Mouse (Mus musculus) forebrain, embryonic 14.5 days (tissue): ENCODE measurements around the gene 1700029F12Rik. TPM values are rescaled to one million over a fixed set of nuclear protein-coding genes. Genes with fewer than 3 reads are reported as not detected.
A peak's percentile ranks its signal among the peaks of the same experiment; 100 is the strongest.

Experiments
- ATAC-seq: fragments of 200-750 bp; cut with Nextera tagmentation; 2 replicates; pipeline ENCODE4 v1.8.0; 2017; ENCODE audit warnings: mild to moderate bottlenecking, moderate library complexity
- DNase-seq: peaks from one replicate; pipeline ENCODE4 v3.0.0-alpha.2; 2015; ENCODE audit warnings: low spot score
- H3K27ac ChIP-seq: fragments of 300-500 bp; sonication (generic); 2 replicates; pipeline ENCODE4 v1.5.1; 2014; ENCODE audit warnings: low read depth, mild to moderate bottlenecking, control low read depth, low read length, moderate library complexity
- H3K27me3 ChIP-seq: fragments of 300-500 bp; sonication (generic); replicated peaks from 2 replicates; pipeline ENCODE4 v1.6.1; 2014; ENCODE audit warnings: low read length, control low read depth, mixed read lengths; ENCODE audit not compliant: control insufficient read depth, insufficient read depth
- H3K36me3 ChIP-seq: fragments of 300-500 bp; sonication (generic); 2 replicates; pipeline ENCODE4 v1.6.1; 2014; ENCODE audit warnings: low read length, control low read depth; ENCODE audit not compliant: control insufficient read depth, insufficient read depth
- H3K4me1 ChIP-seq: fragments of 300-500 bp; sonication (generic); 2 replicates; pipeline ENCODE4 v1.6.1; 2014; ENCODE audit warnings: antibody characterized with exemption, low read length, control low read depth; ENCODE audit not compliant: control insufficient read depth, insufficient read depth
- H3K4me2 ChIP-seq: fragments of 300-500 bp; sonication (generic); 2 replicates; pipeline ENCODE4 v1.6.1; 2014; ENCODE audit warnings: mild to moderate bottlenecking, control low read depth, low read length
- H3K4me3 ChIP-seq: fragments of 300-500 bp; sonication (generic); 2 replicates; pipeline ENCODE4 v1.5.1; 2014; ENCODE audit warnings: low read depth, low read length, control low read depth
- H3K9ac ChIP-seq: fragments of 300-500 bp; sonication (generic); 2 replicates; pipeline ENCODE4 v1.6.1; 2014; ENCODE audit warnings: mild to moderate bottlenecking, low read length, control low read depth, moderate library complexity
- H3K9me3 ChIP-seq: fragments of 300-500 bp; sonication (generic); replicated peaks from 2 replicates; pipeline ENCODE4 v1.6.1; 2016; ENCODE audit warnings: low read length, control low read depth, mixed read lengths; ENCODE audit not compliant: control insufficient read depth
- WGBS: fragments of 180-500 bp; shearing (Covaris S2); extraction: QIAGEN DNeasy Blood & Tissue Kit; methylation state at CpG from one replicate; pipeline ENCODE4 v1.1.7; 2014; 5-methylcytosine and 5-hydroxymethylcytosine counted together
- polyA plus RNA-seq: library from polyadenylated mRNA; unstranded; fragments of >200 nt; fragmentation: Nextera tagmentation; extraction: Ambion mirVana; gene quantifications from 2 replicates; pipeline ENCODE4 v1.2.1, GENCODE M21; 2014

Gene 1700029F12Rik
- polyA plus RNA-seq, 1 experiment from 2014 or later: not detected

DNA sequence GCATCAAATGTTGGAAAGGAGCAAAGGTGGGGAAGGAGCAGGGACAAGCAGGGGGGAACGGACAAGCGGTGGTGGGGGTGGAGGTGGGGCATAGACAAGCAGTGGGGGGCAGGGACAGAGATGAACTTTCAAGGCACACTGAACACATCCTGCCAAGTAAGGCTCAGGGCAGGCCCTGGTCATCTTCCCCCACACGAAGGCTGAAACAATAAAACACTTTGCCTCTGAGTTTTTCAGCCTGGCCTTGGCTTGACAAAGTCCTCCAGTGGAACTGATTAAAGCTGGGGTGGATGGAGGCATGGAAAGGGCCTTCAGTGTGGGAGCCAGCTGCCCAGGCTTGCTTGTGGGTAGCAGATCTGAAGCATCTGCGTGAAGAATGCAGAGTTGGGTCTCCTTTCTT is 23.7 kb upstream of the 1700029F12Rik start:
- Histone ChIP-seq H3K9me3 (no peaks in the 10 kb centered on the region), H3K4me1 (no peaks in the 10 kb centered on the region), H3K4me2 (no peak overlapping the region), H3K36me3 (no peaks in the 10 kb centered on the region), H3K9ac (no peak overlapping the region), H3K27me3 (no peaks in the 10 kb centered on the region), H3K27ac (no peak overlapping the region), H3K4me3 (no peak overlapping the region)
- ATAC-seq (no peak), DNase-seq (no peak)
- 62% methylated on average over 4 of the region's 4 CpGs for WGBS

DNA sequence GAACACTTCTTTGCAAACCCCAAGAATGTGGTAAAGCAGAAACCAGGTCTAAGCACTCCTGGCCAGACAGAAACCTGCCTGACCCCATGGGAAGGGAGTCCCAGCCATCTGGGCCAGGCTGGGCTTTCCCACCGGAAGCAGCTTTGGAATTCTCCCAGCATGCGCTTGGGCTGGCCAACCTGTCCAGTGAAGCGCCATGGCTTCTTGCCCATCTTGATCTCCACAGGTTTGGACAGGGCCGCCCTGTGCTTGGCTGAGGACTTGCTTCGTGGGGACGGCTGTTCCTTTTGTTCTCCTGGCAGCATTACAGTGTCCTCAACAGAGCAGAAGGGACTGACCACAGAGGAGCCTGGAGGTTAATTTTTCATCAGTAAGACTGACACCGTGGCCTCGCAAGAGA is 19.7 kb upstream of the 1700029F12Rik start:
- Histone ChIP-seq H3K36me3 (no peaks in the 10 kb centered on the region), H3K4me3 (no peak overlapping the region), H3K27ac (no peak overlapping the region), H3K9ac (no peak overlapping the region), H3K27me3 (no peaks in the 10 kb centered on the region), H3K4me1 (no peaks in the 10 kb centered on the region), H3K4me2 (no peak overlapping the region), H3K9me3 (no peaks in the 10 kb centered on the region)
- ATAC-seq: no peak
- DNase-seq: no peak
- 72% methylated on average over 8 of the region's 8 CpGs for WGBS

DNA sequence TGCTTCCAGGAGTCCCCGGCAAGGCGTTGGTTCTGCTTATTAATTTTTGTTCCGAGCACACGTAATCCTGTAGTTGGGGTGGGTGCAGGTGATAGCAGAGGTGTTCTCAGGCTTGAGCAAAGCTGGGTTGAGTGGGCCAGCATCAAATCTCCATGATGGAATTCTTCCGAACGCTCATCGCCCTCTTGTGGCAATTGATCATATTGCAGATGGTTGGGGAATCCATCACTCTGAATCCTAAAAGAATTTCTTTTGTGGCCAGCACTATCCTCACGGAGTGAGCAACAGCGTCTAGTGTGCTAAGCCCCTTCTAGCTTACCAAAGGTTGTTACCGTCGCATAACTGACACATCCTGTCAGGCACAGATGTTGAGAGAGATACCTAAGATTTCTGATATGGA is 18.5 kb upstream of the 1700029F12Rik start:
- DNase-seq: peak; percentile 88
- no peaks in the 10 kb centered on the region for H3K36me3 ChIP-seq
- WGBS: 11% methylated on average over 11 of the region's 11 CpGs
- H3K4me1 ChIP-seq: no peaks in the 10 kb centered on the region
- no peak overlapping the region for H3K4me3 ChIP-seq
- H3K27ac ChIP-seq: no peak overlapping the region
- H3K4me2 ChIP-seq: no peak overlapping the region
- peak; percentile 62; the same call in 1 of the 2 replicates for ATAC-seq
- H3K9ac ChIP-seq: no peak overlapping the region
- no peaks in the 10 kb centered on the region for H3K27me3 ChIP-seq
- H3K9me3 ChIP-seq: no peaks in the 10 kb centered on the region

DNA sequence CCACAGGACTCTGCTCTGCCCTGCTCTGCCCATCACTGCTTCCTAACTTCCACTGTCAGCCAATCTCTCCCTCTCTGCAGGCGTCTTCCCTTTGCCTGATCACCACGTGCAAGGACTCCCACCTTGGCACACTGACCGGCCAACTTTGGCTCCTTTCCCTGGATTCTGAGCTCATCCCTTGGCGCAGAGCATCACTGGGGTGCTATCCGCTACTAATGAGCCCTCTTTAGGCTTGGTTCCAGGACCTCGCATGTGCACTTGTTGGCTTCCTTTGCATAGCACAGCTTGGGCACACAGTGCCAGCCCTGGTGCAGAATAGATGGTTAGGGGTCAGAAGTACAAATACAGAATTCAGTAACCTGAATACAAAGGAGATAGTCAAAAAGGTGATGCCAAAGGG is 17.0 kb upstream of the 1700029F12Rik start:
- DNase-seq (peak; percentile 78), ATAC-seq (peak; percentile 62; the same call in 1 of the 2 replicates)
- no peaks in the 10 kb centered on the region for H3K36me3 ChIP-seq
- H3K27ac ChIP-seq: no peak overlapping the region
- no peak overlapping the region for H3K4me2 ChIP-seq
- no peaks in the 10 kb centered on the region for H3K27me3 ChIP-seq
- WGBS: 46% methylated on average over 6 of the region's 6 CpGs
- H3K4me3 ChIP-seq: no peak overlapping the region
- no peaks in the 10 kb centered on the region for H3K4me1 ChIP-seq
- no peaks in the 10 kb centered on the region for H3K9me3 ChIP-seq
- no peak overlapping the region for H3K9ac ChIP-seq

DNA sequence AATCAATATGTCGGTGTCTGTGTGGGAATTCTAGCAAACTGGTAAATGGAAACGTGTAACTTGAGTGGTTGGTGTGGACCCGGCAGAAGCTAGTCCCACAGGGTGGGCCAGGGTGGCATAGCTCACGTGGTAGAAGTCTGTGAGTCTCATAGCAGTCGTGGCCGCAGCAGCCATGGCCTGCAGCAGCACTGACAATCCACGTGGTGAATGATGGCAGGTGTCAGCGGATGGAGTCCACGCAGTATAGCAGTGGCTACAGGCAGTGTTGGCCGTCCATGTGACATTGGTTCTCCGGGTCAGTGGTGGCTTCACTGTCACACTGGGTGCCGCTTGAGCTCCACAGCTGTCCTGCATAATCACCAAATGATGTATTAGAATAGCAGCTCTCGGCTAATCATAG is 4.1 kb downstream of the 1700029F12Rik start:
- Histone ChIP-seq H3K36me3 (no peaks in the 10 kb centered on the region), H3K4me3 (no peak overlapping the region), H3K27me3 (no peaks in the 10 kb centered on the region), H3K9me3 (no peaks in the 10 kb centered on the region), H3K27ac (no peak overlapping the region), H3K9ac (no peak overlapping the region), H3K4me2 (no peak overlapping the region), H3K4me1 (no peaks in the 10 kb centered on the region)
- 94% methylated on average over 13 of the region's 13 CpGs for WGBS
- DNase-seq: no peak
- no peak for ATAC-seq

GRCm38 (mm10) chr13:97021906-97022305 is 12.3 kb downstream of the 1700029F12Rik start:
- Histone ChIP-seq H3K4me3 (no peak overlapping the region), H3K27ac (no peak overlapping the region), H3K9me3 (no peaks in the 10 kb centered on the region), H3K27me3 (no peaks in the 10 kb centered on the region), H3K4me1 (no peaks in the 10 kb centered on the region), H3K36me3 (no peaks in the 10 kb centered on the region), H3K9ac (no peak overlapping the region), H3K4me2 (no peak overlapping the region)
- DNase-seq (no peak), ATAC-seq (no peak)
- 65% methylated on average over 4 of the region's 4 CpGs for WGBS

- no peak overlapping the region for H3K4me2 ChIP-seq
- no peak overlapping the region for H3K4me3 ChIP-seq
- no peaks in the 10 kb centered on the region for H3K36me3 ChIP-seq
- H3K27me3 ChIP-seq: no peaks in the 10 kb centered on the region
- ATAC-seq (no peak), DNase-seq (no peak)
- no peak overlapping the region for H3K9ac ChIP-seq
- 69% methylated on average over 5 of the region's 5 CpGs for WGBS
- H3K4me1 ChIP-seq: no peaks in the 10 kb centered on the region
- no peak overlapping the region for H3K27ac ChIP-seq
- H3K9me3 ChIP-seq: no peaks in the 10 kb centered on the region
These were observed 14.0 kb downstream of the 1700029F12Rik start for GRCm38 (mm10) chr13:97020122-97020521.

GRCm38 (mm10) chr13:97017711-97018110 is 16.5 kb downstream of the 1700029F12Rik start:
- Histone ChIP-seq H3K4me1 (no peaks in the 10 kb centered on the region), H3K27ac (no peak overlapping the region), H3K9me3 (no peaks in the 10 kb centered on the region), H3K9ac (no peak overlapping the region), H3K4me3 (no peak overlapping the region), H3K27me3 (no peaks in the 10 kb centered on the region), H3K4me2 (no peak overlapping the region), H3K36me3 (no peaks in the 10 kb centered on the region)
- DNase-seq (no peak), ATAC-seq (no peak)
- WGBS: 87% methylated on average over 3 of the region's 3 CpGs

DNA sequence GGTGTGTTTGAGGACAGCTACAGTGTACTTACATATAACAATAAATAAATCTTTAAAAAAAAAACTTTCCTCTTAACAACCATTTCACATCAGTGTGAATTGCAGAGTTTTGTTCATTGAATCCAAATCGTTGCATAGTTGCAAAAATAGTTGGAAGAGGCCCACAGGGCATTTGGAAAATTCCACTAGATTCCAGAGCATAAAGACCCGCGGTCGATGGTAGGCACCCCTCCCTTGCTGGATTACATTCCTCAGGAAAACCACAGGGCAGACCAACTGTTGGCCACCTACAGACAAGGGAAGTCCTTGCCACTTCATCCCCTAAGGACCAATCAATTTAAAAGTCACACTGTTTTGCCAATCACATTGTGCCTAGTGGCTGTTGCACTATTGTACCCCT is 19.8 kb downstream of the 1700029F12Rik start:
- Histone ChIP-seq H3K4me1 (no peaks in the 10 kb centered on the region), H3K4me2 (no peak overlapping the region), H3K27me3 (no peaks in the 10 kb centered on the region), H3K36me3 (no peaks in the 10 kb centered on the region), H3K27ac (no peak overlapping the region), H3K4me3 (no peak overlapping the region), H3K9me3 (no peaks in the 10 kb centered on the region), H3K9ac (no peak overlapping the region)
- WGBS: 86% methylated on average over 4 of the region's 4 CpGs
- no peak for ATAC-seq
- no peak for DNase-seq
